Mouse (Mus musculus): ENCODE data around the gene Slc39a5. TPM values are rescaled to one million over a fixed set of nuclear protein-coding genes. Genes with fewer than 3 reads are reported as not detected.

The Slc39a5 gene
- polyA plus RNA-seq, 1 experiment from 2014 or later: 30.5 TPM

DNA sequence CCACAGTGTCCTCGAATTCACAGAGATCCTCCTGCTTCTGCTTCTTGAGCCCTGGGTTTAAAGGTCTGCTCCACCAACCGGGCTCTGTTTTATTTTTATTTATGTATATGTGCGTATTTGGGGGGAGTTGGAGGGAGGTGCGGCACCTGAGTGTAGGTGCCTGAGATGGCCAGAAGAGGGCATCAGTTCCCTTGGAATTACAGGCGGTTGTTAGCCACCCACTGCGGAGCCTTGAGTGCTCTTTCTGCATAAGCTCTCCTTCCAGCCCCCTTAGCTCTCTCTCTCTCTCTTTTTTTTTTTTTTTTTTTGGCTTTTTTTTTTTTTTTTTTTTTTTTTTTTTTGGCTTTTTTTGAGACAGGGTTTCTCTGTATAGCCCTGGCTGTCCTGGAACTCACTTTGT is 26.6 kb downstream of the Slc39a5 start:
- 70% methylated on average over 6 of the region's 6 CpGs for WGBS (ENCODE audit: insufficient replicate concordance)
- no peaks in the 10 kb centered on the region for H3K27me3 ChIP-seq
- H3K4me3 ChIP-seq (replicated peaks): no peak overlapping the region
- H3K36me3 ChIP-seq: peaks cover 11% of the 10 kb centered on the region
- no peaks in the 10 kb centered on the region for H3K9me3 ChIP-seq (replicated peaks)
- H3K9ac ChIP-seq: no peak overlapping the region
- no peak overlapping the region for H3K27ac ChIP-seq
- peaks cover 50% of the 10 kb centered on the region for H3K4me1 ChIP-seq (replicated peaks)
- ATAC-seq (ENCODE audit: low read depth) (no peak), DNase-seq (no peak)
- H3K4me2 ChIP-seq: no peak overlapping the region

- no peak for DNase-seq
- H3K27ac ChIP-seq: peak overlapping the region; percentile 25; the same call in 1 of the 2 replicates
Measured at GRCm38 (mm10) chr10:128372989-128373748, 27.9 kb downstream of the Slc39a5 start.

DNA sequence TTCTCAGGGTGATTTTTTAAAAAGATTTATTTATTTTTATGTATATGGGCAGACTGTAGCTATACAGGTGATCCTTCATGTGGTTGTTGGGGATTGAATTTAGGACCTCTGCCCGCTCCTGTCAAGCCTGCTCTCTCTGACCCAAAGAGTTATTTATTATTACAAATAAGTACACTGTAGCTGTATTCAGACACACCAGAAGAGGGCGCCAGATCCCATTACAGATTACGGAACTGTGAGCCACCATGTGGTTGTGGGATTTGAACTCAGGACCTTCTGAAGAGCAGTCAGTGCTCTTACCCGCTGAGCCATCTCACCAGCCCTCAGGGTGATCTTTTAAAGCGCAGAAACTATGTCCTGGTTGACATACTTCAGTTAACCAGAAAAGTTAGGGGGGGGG is 28.9 kb downstream of the Slc39a5 start:
- Histone ChIP-seq H3K27ac (no peak overlapping the region), H3K4me2 (no peak overlapping the region), H3K9ac (no peak overlapping the region), H3K36me3 (no peaks in the 10 kb centered on the region), H3K4me1 (replicated peaks) (peaks cover 43% of the 10 kb centered on the region), H3K4me3 (replicated peaks) (no peak overlapping the region), H3K9me3 (replicated peaks) (no peaks in the 10 kb centered on the region), H3K27me3 (no peaks in the 10 kb centered on the region)
- ATAC-seq (ENCODE audit: low read depth): no peak
- no peak for DNase-seq
- 68% methylated on average over 5 of the region's 5 CpGs for WGBS (ENCODE audit: insufficient replicate concordance)

More at GRCm38 (mm10) chr10:128372989-128373748, 27.9 kb downstream of the Slc39a5 start:
- 0 out of 2 replicates have a peak overlapping the region, but pooled peaks have one; percentile 6 for H3K9ac ChIP-seq
- H3K36me3 ChIP-seq: no peaks in the 10 kb centered on the region
- ATAC-seq (ENCODE audit: low read depth): no peak
- no peak overlapping the region for H3K4me2 ChIP-seq
- peaks cover 42% of the 10 kb centered on the region for H3K4me1 ChIP-seq (replicated peaks)
- no peak overlapping the region for H3K4me3 ChIP-seq (replicated peaks)
- no peaks in the 10 kb centered on the region for H3K27me3 ChIP-seq
- H3K9me3 ChIP-seq (replicated peaks): no peaks in the 10 kb centered on the region
- WGBS (ENCODE audit: insufficient replicate concordance): 43% methylated on average over 6 of the region's 6 CpGs

DNA sequence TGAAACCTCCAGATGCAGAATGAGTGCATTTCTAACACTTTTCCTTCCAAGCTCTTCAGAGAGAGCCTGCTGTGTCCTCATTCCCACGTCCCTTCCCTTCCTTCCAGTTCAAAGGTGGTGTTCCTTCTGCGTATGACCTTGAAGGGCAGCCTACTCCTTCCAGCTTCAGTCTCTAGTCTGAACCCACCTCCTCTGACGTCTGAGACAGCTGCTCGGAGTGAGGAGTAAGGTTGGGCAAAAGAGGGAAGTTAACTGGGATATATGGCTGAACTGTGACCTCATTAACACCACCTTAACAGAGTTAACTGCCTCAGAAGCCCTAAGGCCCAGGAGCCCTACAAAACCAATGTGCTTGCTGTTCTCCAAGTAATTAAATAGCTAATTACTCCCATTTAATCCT is 30.4 kb downstream of the Slc39a5 start:
- Histone ChIP-seq H3K4me1 (replicated peaks) (peaks cover 44% of the 10 kb centered on the region), H3K27me3 (no peaks in the 10 kb centered on the region), H3K9ac (no peak overlapping the region), H3K27ac (no peak overlapping the region), H3K9me3 (replicated peaks) (no peaks in the 10 kb centered on the region), H3K36me3 (0 out of 2 replicates have a peak, but pooled peaks cover 3% of the 10 kb centered on the region), H3K4me2 (no peak overlapping the region), H3K4me3 (replicated peaks) (no peak overlapping the region)
- no peak for DNase-seq
- no peak for ATAC-seq (ENCODE audit: low read depth)
- 52% methylated on average over 4 of the region's 4 CpGs for WGBS (ENCODE audit: insufficient replicate concordance)

- H3K36me3 ChIP-seq: peaks cover 9% of the 10 kb centered on the region
- H3K9ac ChIP-seq: 0 out of 2 replicates have a peak overlapping the region, but pooled peaks have one; percentile 86
- H3K4me2 ChIP-seq: peak overlapping the region; percentile 97; the same call in 1 of the 2 replicates
- DNase-seq (no peak), ATAC-seq (ENCODE audit: low read depth) (no peak)
- H3K4me3 ChIP-seq (replicated peaks): no peak overlapping the region
- H3K27me3 ChIP-seq: no peaks in the 10 kb centered on the region
- peaks cover 44% of the 10 kb centered on the region for H3K4me1 ChIP-seq (replicated peaks)
- H3K27ac ChIP-seq: no peak overlapping the region
- WGBS (ENCODE audit: insufficient replicate concordance): 72% methylated on average over 6 of the region's 6 CpGs
- H3K9me3 ChIP-seq (replicated peaks): no peaks in the 10 kb centered on the region
Measured at GRCm38 (mm10) chr10:128370021-128370420, 31.0 kb downstream of the Slc39a5 start.

GRCm38 (mm10) chr10:128369599-128369998 is 31.4 kb downstream of the Slc39a5 start:
- peak overlapping the region; percentile 81 for H3K4me3 ChIP-seq (replicated peaks)
- H3K27ac ChIP-seq: peak overlapping the region; percentile 95
- H3K36me3 ChIP-seq: peaks cover 13% of the 10 kb centered on the region
- ATAC-seq (ENCODE audit: low read depth) (no peak), DNase-seq (no peak)
- H3K9me3 ChIP-seq (replicated peaks): no peaks in the 10 kb centered on the region
- WGBS (ENCODE audit: insufficient replicate concordance): 73% methylated on average over 6 of the region's 6 CpGs
- peak overlapping the region; percentile 86 for H3K9ac ChIP-seq
- peak overlapping the region; percentile 97 for H3K4me2 ChIP-seq
- no peaks in the 10 kb centered on the region for H3K27me3 ChIP-seq
- H3K4me1 ChIP-seq (replicated peaks): peaks cover 44% of the 10 kb centered on the region

- DNase-seq (no peak), ATAC-seq (ENCODE audit: low read depth) (no peak)
- H3K36me3 ChIP-seq: peaks cover 17% of the 10 kb centered on the region
- peak overlapping the region; percentile 81 for H3K4me3 ChIP-seq (replicated peaks)
- no peaks in the 10 kb centered on the region for H3K27me3 ChIP-seq
- H3K4me2 ChIP-seq: peak overlapping the region; percentile 97
- H3K9me3 ChIP-seq (replicated peaks): no peaks in the 10 kb centered on the region
- H3K4me1 ChIP-seq (replicated peaks): peaks cover 44% of the 10 kb centered on the region
- 1% methylated on average over 9 of the region's 9 CpGs for WGBS (ENCODE audit: insufficient replicate concordance)
- H3K27ac ChIP-seq: peak overlapping the region; percentile 95
- H3K9ac ChIP-seq: peak overlapping the region; percentile 86
Measured at GRCm38 (mm10) chr10:128369218-128369543, 31.8 kb downstream of the Slc39a5 start.

- peak; percentile 88 for ATAC-seq (ENCODE audit: low read depth)
- WGBS (ENCODE audit: insufficient replicate concordance): under 1% methylated on average over 85 of the region's 87 CpGs
Measured at GRCm38 (mm10) chr10:128368402-128369217, 32.4 kb downstream of the Slc39a5 start, which contains the start of gene Coq10a. TSS of gene Coq10a (minus strand) at chr10:128368997.

DNA sequence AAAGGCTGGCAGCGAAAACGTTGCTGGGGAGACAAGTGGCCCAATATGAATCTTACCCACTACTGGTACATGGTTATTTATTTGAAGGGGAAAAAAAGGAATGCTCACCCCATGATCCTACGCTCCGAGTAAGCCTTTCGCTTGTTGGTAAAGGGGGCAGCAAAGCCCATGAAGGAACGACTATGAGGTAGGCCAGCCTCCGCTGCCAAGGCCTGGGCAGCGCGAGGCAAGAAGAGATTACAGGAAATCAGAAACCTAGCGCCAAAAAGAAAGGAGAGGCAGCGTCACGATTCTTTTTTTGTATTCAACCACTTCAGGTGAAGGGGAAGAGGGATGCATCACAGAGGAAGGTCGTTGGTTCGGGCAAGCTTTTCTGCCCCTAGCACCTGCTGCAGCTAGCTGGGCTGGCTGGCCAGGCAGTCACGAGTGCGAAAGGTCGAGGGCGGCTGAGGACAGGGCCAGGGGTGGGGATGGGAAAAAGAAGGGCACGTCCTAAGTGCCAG is 33.1 kb downstream of the Slc39a5 start:
- WGBS (ENCODE audit: insufficient replicate concordance): 23% methylated on average over 19 of the region's 19 CpGs
- ATAC-seq (ENCODE audit: low read depth) (no peak), DNase-seq (no peak)
- H3K4me3 ChIP-seq (replicated peaks): peak overlapping the region; percentile 81
- H3K4me2 ChIP-seq: peak overlapping the region; percentile 97
- peak overlapping the region; percentile 95 for H3K27ac ChIP-seq
- peaks cover 28% of the 10 kb centered on the region for H3K36me3 ChIP-seq
- peak overlapping the region; percentile 86 for H3K9ac ChIP-seq
- peaks cover 35% of the 10 kb centered on the region for H3K4me1 ChIP-seq (replicated peaks)
- H3K9me3 ChIP-seq (replicated peaks): no peaks in the 10 kb centered on the region
- no peaks in the 10 kb centered on the region for H3K27me3 ChIP-seq

More at GRCm38 (mm10) chr10:128368402-128369217, 32.4 kb downstream of the Slc39a5 start, which contains the start of gene Coq10a:
- Histone ChIP-seq H3K27ac (peak within 1 kb of the TSS; percentile 95), H3K36me3 (peaks cover 22% of the 10 kb centered on the region), H3K4me2 (peak within 1 kb of the TSS; percentile 97), H3K27me3 (no peaks in the 10 kb centered on the region), H3K4me3 (replicated peaks) (peak within 1 kb of the TSS; percentile 81), H3K4me1 (replicated peaks) (peaks cover 42% of the 10 kb centered on the region), H3K9ac (peak within 1 kb of the TSS; percentile 86), H3K9me3 (replicated peaks) (no peaks in the 10 kb centered on the region)
- DNase-seq: peak; percentile 80

DNA sequence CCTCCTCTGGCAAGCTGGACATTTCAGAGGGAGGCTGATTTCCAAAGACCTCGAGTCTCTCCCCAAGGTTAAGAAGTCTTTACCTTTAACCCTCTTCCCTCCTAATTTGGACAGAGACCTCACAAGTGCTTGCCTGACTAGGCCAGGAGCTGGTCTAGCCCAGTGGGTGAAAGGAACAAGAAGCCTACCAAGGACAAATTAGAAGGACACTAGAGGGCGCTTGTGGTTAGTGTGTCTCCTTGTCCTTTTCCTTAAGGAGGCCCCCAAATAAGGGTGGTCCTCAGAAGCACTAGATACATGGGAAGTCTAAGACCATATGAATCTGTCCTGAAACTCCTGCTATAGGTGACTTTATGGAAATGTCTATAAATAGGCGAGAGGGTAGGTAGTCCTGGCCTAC is 38.5 kb downstream of the Slc39a5 start:
- ATAC-seq (ENCODE audit: low read depth): no peak
- H3K36me3 ChIP-seq: peaks cover 82% of the 10 kb centered on the region
- no peak for DNase-seq

GRCm38 (mm10) chr10:128361836-128362235 is 39.2 kb downstream of the Slc39a5 start:
- H3K4me1 ChIP-seq (replicated peaks): peaks cover 9% of the 10 kb centered on the region; the same call in 1 of the 2 replicates
- DNase-seq (no peak), ATAC-seq (ENCODE audit: low read depth) (no peak)
- no peak overlapping the region for H3K9ac ChIP-seq
- peaks cover 89% of the 10 kb centered on the region for H3K36me3 ChIP-seq
- no peaks in the 10 kb centered on the region for H3K9me3 ChIP-seq (replicated peaks)
- no peaks in the 10 kb centered on the region for H3K27me3 ChIP-seq
- H3K4me3 ChIP-seq (replicated peaks): no peak overlapping the region
- no peak overlapping the region for H3K4me2 ChIP-seq
- H3K27ac ChIP-seq: no peak overlapping the region
- WGBS (ENCODE audit: insufficient replicate concordance): 77% methylated on average over 6 of the region's 6 CpGs

More for the DNA sequence above, 38.5 kb downstream of the Slc39a5 start:
- Histone ChIP-seq H3K4me2 (no peak overlapping the region), H3K4me3 (replicated peaks) (no peak overlapping the region), H3K4me1 (replicated peaks) (peaks cover 15% of the 10 kb centered on the region), H3K9me3 (replicated peaks) (no peaks in the 10 kb centered on the region), H3K9ac (no peak overlapping the region), H3K27me3 (no peaks in the 10 kb centered on the region), H3K27ac (no peak overlapping the region)
- WGBS (ENCODE audit: insufficient replicate concordance): 61% methylated on average over 3 of the region's 3 CpGs
